Mouse (Mus musculus) lung, adult 2 months (tissue): ENCODE measurements around the gene Tmem82.

ENCODE experiments used
- CTCF ChIP-seq: fragments of 200-500 bp; IDR thresholded peaks from 2 replicates; pipeline ENCODE4 v1.5.1; 2011; ENCODE audit warnings: mild to moderate bottlenecking, low read length, control low read depth; ENCODE audit not compliant: insufficient read depth
- POLR2A ChIP-seq: fragments of 200-500 bp; IDR thresholded peaks from 2 replicates; pipeline ENCODE4 v1.6.1; 2011; ENCODE audit warnings: low read depth, mild to moderate bottlenecking, control low read depth, low read length, borderline replicate concordance; ENCODE audit errors: extremely low read depth

DNA sequence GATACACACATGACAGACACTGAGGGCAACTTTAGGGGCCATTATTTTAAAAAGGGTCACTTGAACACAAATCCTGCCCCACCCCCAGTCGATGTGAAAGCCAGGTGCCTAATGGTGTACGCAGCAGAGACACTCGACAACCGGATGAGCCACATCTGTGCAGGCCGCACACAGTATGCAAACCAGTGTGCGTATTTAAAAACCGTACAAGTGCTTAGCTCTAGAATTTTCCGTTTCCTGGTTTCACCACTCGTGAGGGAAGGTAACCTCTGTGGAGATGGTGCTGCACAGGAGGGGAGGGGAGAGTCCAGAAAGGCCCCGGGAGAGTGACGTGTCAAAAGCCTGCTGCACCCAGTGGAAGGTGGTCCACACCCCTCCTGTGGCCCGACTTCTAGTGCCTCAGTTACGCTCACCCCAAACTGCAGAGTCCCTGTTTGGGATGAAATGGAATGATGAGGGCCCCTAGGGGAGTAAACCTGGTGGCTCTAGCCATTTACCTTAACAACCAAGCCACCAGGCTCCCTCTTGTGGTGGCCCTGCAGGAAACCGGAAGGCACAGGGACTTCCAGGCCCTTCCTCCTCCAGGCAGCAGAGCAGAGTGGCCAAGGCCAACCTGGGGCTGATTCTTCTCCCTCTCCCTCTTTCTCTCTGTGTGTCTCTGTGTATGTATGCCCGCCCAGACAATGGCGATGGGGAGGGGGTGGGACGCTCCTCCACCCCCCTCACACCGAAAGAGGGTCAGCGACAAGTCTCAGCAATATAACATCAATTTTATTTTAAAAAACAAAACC lies 6.7 kb upstream of the Tmem82 start:
- TF ChIP-seq CTCF (peak; percentile 66), POLR2A (no peak)
